Mouse (Mus musculus): ENCODE results near the gene Hipk4. TPM values are rescaled to one million over a fixed set of nuclear protein-coding genes. Genes with fewer than 3 reads are reported as not detected.

The Hipk4 gene
- polyA plus RNA-seq, 1 experiment from 2014 or later: 0.49 TPM

Other genes with a start within 250 kb of the Hipk4 start
- 70.2 and 79.2 TPM in 2 replicates for gene Ltbp4, start 185.6 kb upstream of the Hipk4 start, polyA plus RNA-seq (2015; fragmentation: Nextera tagmentation; extraction: Ambion mirVana)
- gene Shkbp1, start 167.2 kb upstream of the Hipk4 start, polyA plus RNA-seq (2015; fragmentation: Nextera tagmentation; extraction: Ambion mirVana): 35.6 and 37.8 TPM in 2 replicates
- 1.6 TPM in 1 of 2 replicates, not detected in the other for gene Gm20479, start 165.8 kb upstream of the Hipk4 start, polyA plus RNA-seq (2015; fragmentation: Nextera tagmentation; extraction: Ambion mirVana)
- 0.36 and 0.44 TPM in 2 replicates for gene Sptbn4, start 75.6 kb upstream of the Hipk4 start, polyA plus RNA-seq (2015; fragmentation: Nextera tagmentation; extraction: Ambion mirVana)
- gene Blvrb, start 75.3 kb upstream of the Hipk4 start, polyA plus RNA-seq (2015; fragmentation: Nextera tagmentation; extraction: Ambion mirVana): 75.6 and 89.7 TPM in 2 replicates
- 27.4 and 28.6 TPM in 2 replicates for gene Sertad3, start 49.5 kb upstream of the Hipk4 start, polyA plus RNA-seq (2015; fragmentation: Nextera tagmentation; extraction: Ambion mirVana)
- 40.9 and 43.4 TPM in 2 replicates for gene Sertad1, start 36.4 kb upstream of the Hipk4 start, polyA plus RNA-seq (2015; fragmentation: Nextera tagmentation; extraction: Ambion mirVana)
- 2.2 and 2.6 TPM in 2 replicates for gene Prx, start 23.9 kb upstream of the Hipk4 start, polyA plus RNA-seq (2015; fragmentation: Nextera tagmentation; extraction: Ambion mirVana)
- gene Pld3, start 30.0 kb downstream of the Hipk4 start, polyA plus RNA-seq (2015; fragmentation: Nextera tagmentation; extraction: Ambion mirVana): 65.6 and 73.0 TPM in 2 replicates
- gene 2310022A10Rik, start 30.0 kb downstream of the Hipk4 start, polyA plus RNA-seq (2015; fragmentation: Nextera tagmentation; extraction: Ambion mirVana): 21.5 and 21.8 TPM in 2 replicates
- 58.5 and 60.3 TPM in 2 replicates for gene Akt2, start 68.3 kb downstream of the Hipk4 start, polyA plus RNA-seq (2015; fragmentation: Nextera tagmentation; extraction: Ambion mirVana)
- gene Ttc9b, start 130.6 kb downstream of the Hipk4 start, polyA plus RNA-seq (2015; fragmentation: Nextera tagmentation; extraction: Ambion mirVana): 1.5 and 1.8 TPM in 2 replicates
- gene Map3k10, start 151.3 kb downstream of the Hipk4 start, polyA plus RNA-seq (2015; fragmentation: Nextera tagmentation; extraction: Ambion mirVana): 2.2 and 2.9 TPM in 2 replicates
- 2.1 and 2.2 TPM in 2 replicates for gene Zfp607b, start 166.1 kb downstream of the Hipk4 start, polyA plus RNA-seq (2015; fragmentation: Nextera tagmentation; extraction: Ambion mirVana)
- gene Zfp60, start 208.1 kb downstream of the Hipk4 start, polyA plus RNA-seq (2015; fragmentation: Nextera tagmentation; extraction: Ambion mirVana): 18.3 and 19.3 TPM in 2 replicates